Mouse (Mus musculus): ENCODE results near the gene Iqca.

Gene Iqca

GRCm38 (mm10) chr1:90153099-90153744 is at the start of gene Iqca:
Iqca (minus strand) TSS chr1:90153401.
- no peak for DNase-seq (ENCODE audit: low read depth, low spot score)

GRCm38 (mm10) chr1:90202207-90202978 is 49.2 kb upstream of the Iqca start:
- DNase-seq (ENCODE audit: low read depth, low spot score): no peak

- no peak for DNase-seq (ENCODE audit: low read depth, low spot score)
Observed at GRCm38 (mm10) chr1:90201655-90202054, 48.5 kb upstream of the Iqca start.

- no peak for DNase-seq (ENCODE audit: low read depth, low spot score)
Observed at GRCm38 (mm10) chr1:90201246-90201645, 48.0 kb upstream of the Iqca start.

- DNase-seq (ENCODE audit: low read depth, low spot score): no peak
Observed at GRCm38 (mm10) chr1:90189046-90189445, 35.8 kb upstream of the Iqca start.

GRCm38 (mm10) chr1:90186874-90187273 is 33.7 kb upstream of the Iqca start:
- no peak for DNase-seq (ENCODE audit: low read depth, low spot score)

GRCm38 (mm10) chr1:90186173-90186572 is 33.0 kb upstream of the Iqca start:
- DNase-seq (ENCODE audit: low read depth, low spot score): no peak

GRCm38 (mm10) chr1:90183602-90184001 is 30.4 kb upstream of the Iqca start:
- DNase-seq (ENCODE audit: low read depth, low spot score): no peak

- DNase-seq (ENCODE audit: low read depth, low spot score): no peak
Observed at GRCm38 (mm10) chr1:90182521-90182920, 29.3 kb upstream of the Iqca start.

- DNase-seq (ENCODE audit: low read depth, low spot score): peak; percentile 11
Observed at GRCm38 (mm10) chr1:90180966-90181699, 27.9 kb upstream of the Iqca start.

- DNase-seq (ENCODE audit: low read depth, low spot score): no peak
Observed at GRCm38 (mm10) chr1:90180479-90180878, 27.3 kb upstream of the Iqca start.

GRCm38 (mm10) chr1:90177978-90178377 is 24.8 kb upstream of the Iqca start:
- DNase-seq (ENCODE audit: low read depth, low spot score): no peak

- no peak for DNase-seq (ENCODE audit: low read depth, low spot score)
Observed at GRCm38 (mm10) chr1:90177565-90177964, 24.4 kb upstream of the Iqca start.

- no peak for DNase-seq (ENCODE audit: low read depth, low spot score)
Observed at GRCm38 (mm10) chr1:90176223-90176622, 23.0 kb upstream of the Iqca start.

- DNase-seq (ENCODE audit: low read depth, low spot score): no peak
Observed at GRCm38 (mm10) chr1:90174338-90174737, 21.1 kb upstream of the Iqca start.

- DNase-seq (ENCODE audit: low read depth, low spot score): no peak
Observed at GRCm38 (mm10) chr1:90164319-90164718, 11.1 kb upstream of the Iqca start.

- DNase-seq (ENCODE audit: low read depth, low spot score): no peak
Observed at GRCm38 (mm10) chr1:90163161-90163560, 10.0 kb upstream of the Iqca start.

- no peak for DNase-seq (ENCODE audit: low read depth, low spot score)
Observed at GRCm38 (mm10) chr1:90162379-90162857, 9.2 kb upstream of the Iqca start.

- no peak for DNase-seq (ENCODE audit: low read depth, low spot score)
Observed at GRCm38 (mm10) chr1:90161623-90162022, 8.4 kb upstream of the Iqca start.

GRCm38 (mm10) chr1:90159927-90160326 is 6.7 kb upstream of the Iqca start:
- DNase-seq (ENCODE audit: low read depth, low spot score): no peak

GRCm38 (mm10) chr1:90156589-90156988 is 3.4 kb upstream of the Iqca start:
- no peak for DNase-seq (ENCODE audit: low read depth, low spot score)

GRCm38 (mm10) chr1:90153787-90154186 is 586 bp upstream of the Iqca start:
- DNase-seq (ENCODE audit: low read depth, low spot score): no peak
